Mouse (Mus musculus): ENCODE data around the gene Tmbim4. TPM values are rescaled to one million over a fixed set of nuclear protein-coding genes. Genes with fewer than 3 reads are reported as not detected.

Gene Tmbim4
- total and polyA plus RNA-seq, 3 experiments: 65.2 to 92.5 (median 74.0) TPM

GRCm38 (mm10) chr10:120202467-120203250 is 1.3 kb downstream of the Tmbim4 start:
- peaks cover 14% of the 10 kb centered on the region for H3K27me3 ChIP-seq (ENCODE audit: insufficient read depth, low read length)
- peaks cover 7% of the 10 kb centered on the region for H3K9me3 ChIP-seq (replicated peaks)
- DNase-seq (ENCODE audit: low spot score): no peak
- no peak overlapping the region for H3K4me3 ChIP-seq (ENCODE audit: low read depth, low read length)
- ATAC-seq (ENCODE audit: extremely low read depth, insufficient number of reproducible peaks, low FRiP score, poor library complexity, severe bottlenecking): no peak
- TF ChIP-seq TAL1 (conservative IDR thresholded peaks at IDR 0.05; ENCODE audit: low read depth, low read length): no peak
- no peak for TF ChIP-seq GATA2 (IDR thresholded peaks at IDR 0.05; ENCODE audit: borderline replicate concordance, low read depth, low read length)
- no peak for TF ChIP-seq GATA1 (IDR thresholded peaks at IDR 0.05; ENCODE audit: borderline replicate concordance, low read length)
- TF ChIP-seq CTCF (IDR thresholded peaks at IDR 0.05; ENCODE audit: low read depth, low read length): no peak
- no peak for TF ChIP-seq POLR2AphosphoS5 (IDR thresholded peaks at IDR 0.05; ENCODE audit: insufficient replicate concordance, low read depth, low read length)
- peaks cover 28% of the 10 kb centered on the region for H3K4me1 ChIP-seq (ENCODE audit: insufficient read depth, low read depth, low read length)
- H3K36me3 ChIP-seq (replicated peaks): no peaks in the 10 kb centered on the region

DNA sequence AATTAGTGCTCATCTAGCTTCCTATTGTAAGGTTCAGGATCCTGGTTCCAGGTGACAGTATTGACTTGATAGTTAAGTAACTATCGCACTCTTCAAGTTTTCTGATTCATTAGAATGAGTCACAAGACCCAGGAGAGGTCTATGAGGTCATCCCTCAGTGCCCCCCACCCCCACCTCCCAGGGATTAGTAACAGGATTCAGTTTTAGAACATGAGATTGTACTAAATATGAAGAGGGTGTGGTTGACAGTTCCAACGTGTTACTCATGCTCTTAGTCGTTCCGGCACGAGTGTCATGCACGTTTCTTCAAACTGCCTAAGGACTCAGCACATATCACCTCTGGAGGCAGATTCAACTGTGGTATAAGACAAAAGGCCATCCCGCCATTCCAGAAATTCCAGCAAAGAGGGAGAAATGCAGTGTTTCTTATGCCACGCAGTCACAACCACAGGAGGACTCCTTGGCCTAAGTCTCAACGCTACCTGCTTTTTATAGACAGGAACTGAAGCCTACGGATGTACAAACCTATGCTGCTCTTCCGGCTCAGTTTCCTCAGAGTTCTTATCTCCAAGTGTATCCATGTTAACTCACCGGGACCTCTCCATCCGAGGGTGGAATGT is 3.3 kb downstream of the Tmbim4 start:
- ATAC-seq (ENCODE audit: extremely low read depth, insufficient number of reproducible peaks, low FRiP score, poor library complexity, severe bottlenecking): no peak
- Histone ChIP-seq H3K27me3 (ENCODE audit: insufficient read depth, low read length) (peaks cover 14% of the 10 kb centered on the region), H3K36me3 (replicated peaks) (no peaks in the 10 kb centered on the region), H3K4me1 (ENCODE audit: insufficient read depth, low read depth, low read length) (peaks cover 33% of the 10 kb centered on the region), H3K9me3 (replicated peaks) (peaks cover 7% of the 10 kb centered on the region), H3K4me3 (ENCODE audit: low read depth, low read length) (no peak overlapping the region)
- no peak for TF ChIP-seq GATA1 (IDR thresholded peaks at IDR 0.05; ENCODE audit: borderline replicate concordance, low read length)
- no peak for TF ChIP-seq GATA2 (IDR thresholded peaks at IDR 0.05; ENCODE audit: borderline replicate concordance, low read depth, low read length)
- DNase-seq (ENCODE audit: low spot score): no peak

- H3K4me3 ChIP-seq (ENCODE audit: low read depth, low read length): no peak overlapping the region
Observed at GRCm38 (mm10) chr10:120208015-120208414, 6.6 kb downstream of the Tmbim4 start.

DNA sequence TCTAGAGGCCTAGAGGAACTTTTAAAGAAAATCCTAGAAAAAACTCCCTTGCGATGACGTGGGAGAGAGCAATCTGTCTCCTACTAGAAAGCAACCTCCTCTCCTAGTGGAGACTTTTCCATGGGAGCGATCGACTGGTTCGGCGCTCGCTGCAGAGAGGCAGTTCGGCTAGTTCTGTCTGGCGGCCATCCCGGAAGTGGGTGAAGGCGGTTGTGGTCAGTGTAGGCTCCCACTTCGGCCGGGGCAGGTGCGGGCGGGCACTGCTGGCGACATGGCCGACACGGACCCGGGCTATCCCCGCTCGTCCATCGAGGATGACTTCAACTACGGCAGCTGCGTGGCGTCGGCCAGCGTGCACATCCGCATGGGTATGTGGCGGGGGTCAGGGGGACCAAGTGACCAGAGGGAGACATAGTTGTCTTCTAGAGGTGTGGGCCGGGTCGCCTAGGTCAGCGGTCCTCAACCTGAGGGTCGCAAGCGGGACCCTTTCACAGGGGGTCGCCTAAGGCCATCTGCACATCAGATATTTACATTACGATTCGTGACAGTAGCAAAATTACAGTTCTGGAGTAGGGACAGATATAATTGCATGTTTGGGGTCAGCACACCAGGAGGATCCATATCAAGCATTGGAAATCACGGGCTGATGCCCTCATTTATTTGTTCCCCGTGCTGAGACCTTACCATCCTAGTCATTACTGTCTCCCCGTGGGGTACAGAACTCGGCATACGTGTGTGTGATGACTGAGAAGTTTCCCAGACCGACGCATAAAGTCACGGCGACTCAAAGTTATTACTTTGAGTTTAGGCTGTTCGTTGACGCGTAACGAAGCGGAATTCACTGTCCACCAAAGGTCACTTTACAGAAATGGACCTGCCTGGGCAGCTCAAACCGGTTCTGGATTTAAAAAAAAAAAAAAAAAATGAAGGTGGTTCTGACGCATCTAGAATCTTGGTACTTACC is 7.5 kb downstream of the Tmbim4 start:
- no peak for TF ChIP-seq TAL1 (conservative IDR thresholded peaks at IDR 0.05; ENCODE audit: low read depth, low read length)
- TF ChIP-seq POLR2AphosphoS5 (IDR thresholded peaks at IDR 0.05; ENCODE audit: insufficient replicate concordance, low read depth, low read length): no peak
- no peak for TF ChIP-seq GATA1 (IDR thresholded peaks at IDR 0.05; ENCODE audit: borderline replicate concordance, low read length)
- no peak for TF ChIP-seq CTCF (IDR thresholded peaks at IDR 0.05; ENCODE audit: low read depth, low read length)
- TF ChIP-seq GATA2 (IDR thresholded peaks at IDR 0.05; ENCODE audit: borderline replicate concordance, low read depth, low read length): no peak

More at GRCm38 (mm10) chr10:120208015-120208414, 6.6 kb downstream of the Tmbim4 start:
- Histone ChIP-seq H3K4me1 (ENCODE audit: insufficient read depth, low read depth, low read length) (peaks cover 27% of the 10 kb centered on the region), H3K27me3 (ENCODE audit: insufficient read depth, low read length) (peaks cover 7% of the 10 kb centered on the region), H3K36me3 (replicated peaks) (peaks cover 22% of the 10 kb centered on the region), H3K9me3 (replicated peaks) (peaks cover 4% of the 10 kb centered on the region)
- no peak for TF ChIP-seq POLR2AphosphoS5 (IDR thresholded peaks at IDR 0.05; ENCODE audit: insufficient replicate concordance, low read depth, low read length)
- no peak for TF ChIP-seq CTCF (IDR thresholded peaks at IDR 0.05; ENCODE audit: low read depth, low read length)
- no peak for TF ChIP-seq TAL1 (conservative IDR thresholded peaks at IDR 0.05; ENCODE audit: low read depth, low read length)
- no peak for TF ChIP-seq GATA2 (IDR thresholded peaks at IDR 0.05; ENCODE audit: borderline replicate concordance, low read depth, low read length)
- no peak for TF ChIP-seq GATA1 (IDR thresholded peaks at IDR 0.05; ENCODE audit: borderline replicate concordance, low read length)
- DNase-seq (ENCODE audit: low spot score): no peak
- ATAC-seq (ENCODE audit: extremely low read depth, insufficient number of reproducible peaks, low FRiP score, poor library complexity, severe bottlenecking): no peak

DNA sequence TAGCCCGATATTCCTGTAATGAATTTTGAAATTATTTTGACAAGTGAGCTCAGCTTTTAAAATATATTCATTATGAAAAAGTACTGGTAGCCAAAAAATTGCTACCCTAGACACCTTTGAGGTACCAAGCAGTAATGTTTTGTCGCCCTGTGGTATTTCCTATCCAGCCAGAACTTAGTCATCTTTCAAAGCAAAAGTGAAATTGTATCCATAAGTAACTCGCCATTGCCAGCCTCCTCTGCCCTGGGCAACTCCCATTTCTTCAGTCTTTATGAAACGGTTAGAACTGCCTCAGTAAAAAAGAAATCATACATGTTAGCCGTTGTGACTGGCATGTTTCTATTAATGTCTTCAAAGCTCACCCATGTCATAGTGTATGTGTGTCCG is 8.1 kb downstream of the Tmbim4 start:
- no peaks in the 10 kb centered on the region for H3K27me3 ChIP-seq (ENCODE audit: insufficient read depth, low read length)
- no peak for DNase-seq (ENCODE audit: low spot score)
- peaks cover 29% of the 10 kb centered on the region for H3K36me3 ChIP-seq (replicated peaks)
- TF ChIP-seq POLR2AphosphoS5 (IDR thresholded peaks at IDR 0.05; ENCODE audit: insufficient replicate concordance, low read depth, low read length): no peak
- no peak for TF ChIP-seq TAL1 (conservative IDR thresholded peaks at IDR 0.05; ENCODE audit: low read depth, low read length)
- TF ChIP-seq GATA1 (IDR thresholded peaks at IDR 0.05; ENCODE audit: borderline replicate concordance, low read length): no peak
- TF ChIP-seq GATA2 (IDR thresholded peaks at IDR 0.05; ENCODE audit: borderline replicate concordance, low read depth, low read length): no peak
- TF ChIP-seq CTCF (IDR thresholded peaks at IDR 0.05; ENCODE audit: low read depth, low read length): no peak
- ATAC-seq (ENCODE audit: extremely low read depth, insufficient number of reproducible peaks, low FRiP score, poor library complexity, severe bottlenecking): peak; percentile 10; the same call in 1 of the 2 replicates
- H3K4me1 ChIP-seq (ENCODE audit: insufficient read depth, low read depth, low read length): peaks cover 27% of the 10 kb centered on the region
- H3K9me3 ChIP-seq (replicated peaks): peaks cover 4% of the 10 kb centered on the region
- peak overlapping the region; percentile 100 for H3K4me3 ChIP-seq (ENCODE audit: low read depth, low read length)

More for the DNA sequence above, 7.5 kb downstream of the Tmbim4 start:
- H3K4me3 ChIP-seq (ENCODE audit: low read depth, low read length): peak overlapping the region; percentile 100
- ATAC-seq (ENCODE audit: extremely low read depth, insufficient number of reproducible peaks, low FRiP score, poor library complexity, severe bottlenecking) (peak; percentile 73), DNase-seq (ENCODE audit: low spot score) (peak; percentile 65)
- peaks cover 27% of the 10 kb centered on the region for H3K4me1 ChIP-seq (ENCODE audit: insufficient read depth, low read depth, low read length)
- H3K36me3 ChIP-seq (replicated peaks): peaks cover 24% of the 10 kb centered on the region
- no peaks in the 10 kb centered on the region for H3K27me3 ChIP-seq (ENCODE audit: insufficient read depth, low read length)
- peaks cover 4% of the 10 kb centered on the region for H3K9me3 ChIP-seq (replicated peaks)

All from G1E (cell line).